Comparison of ENCODE assay signal across 8 mouse cellular contexts in genomic region chr8:111550002-111550870, GRCm38 (mm10). TPM values are rescaled to one million over a fixed set of nuclear protein-coding genes. Genes with fewer than 3 reads are reported as not detected.
A peak's percentile ranks its signal among the peaks of the same experiment; 100 is the strongest.
DNase-seq lines count a peak whose midpoint lies in the region; ATAC-seq and TF ChIP-seq lines count a peak whose summit lies in the region.

No protein-coding gene starts in this region.

- H3K4me1 ChIP-seq in bone marrow macrophage, adult 2 months (ENCODE audit: control insufficient read depth, insufficient read depth, low read length) = peaks cover 62% of the 10 kb centered on the region
- H3K4me1 ChIP-seq in hindbrain, embryonic 12.5 days = peaks cover 18% of the 10 kb centered on the region
- peaks cover 1% of the 10 kb centered on the region; the same call in 1 of the 2 replicates for H3K4me1 ChIP-seq in lung, postnatal 0 days (ENCODE audit: insufficient read depth, low read depth, low read length)

- H3K36me3 ChIP-seq in hindbrain, embryonic 12.5 days = no peaks in the 10 kb centered on the region
- H3K36me3 ChIP-seq in lung, postnatal 0 days (ENCODE audit: insufficient read depth, low read length) = no peaks in the 10 kb centered on the region

- peak overlapping the region; percentile 19; the same call in 1 of the 2 replicates for H3K4me3 ChIP-seq in bone marrow macrophage, adult 2 months (ENCODE audit: insufficient read depth, low read length)
- no peak overlapping the region for H3K4me3 ChIP-seq in hindbrain, embryonic 12.5 days
- H3K4me3 ChIP-seq in lung, postnatal 0 days (ENCODE audit: low read depth, low read length) = no peak overlapping the region

- no peak overlapping the region for H3K9ac ChIP-seq in hindbrain, embryonic 12.5 days
- H3K9ac ChIP-seq in lung, postnatal 0 days (replicated peaks; ENCODE audit: low read depth) = no peak overlapping the region

- TF ChIP-seq POLR2A in bone marrow macrophage, adult 2 months (IDR thresholded peaks at IDR 0.05; ENCODE audit: borderline replicate concordance, low read depth, low read length) = no peak

- intact Hi-C loops in heart, postnatal 14 days (cut with DNase I) = no loop called here

- ATAC-seq in hindbrain, embryonic 12.5 days (ENCODE audit: low FRiP score) = no peak
- ATAC-seq in lung, postnatal 0 days = no peak; the same call in 1 of the 2 replicates
- ATAC-seq in monocyte, adult 5-6 weeks (replicated peaks; ENCODE audit: insufficient number of reproducible peaks, low FRiP score, low TSS enrichment, poor library complexity, severe bottlenecking) = no peak

- H3K27me3 ChIP-seq in hindbrain, embryonic 12.5 days = no peaks in the 10 kb centered on the region
- no peaks in the 10 kb centered on the region for H3K27me3 ChIP-seq in lung, postnatal 0 days (replicated peaks; ENCODE audit: insufficient read depth, low read length)

- no peak for TF ChIP-seq CTCF in bone marrow macrophage, adult 2 months (IDR thresholded peaks at IDR 0.05; ENCODE audit: low read depth, low read length)
- TF ChIP-seq CTCF in lung, postnatal 0 days (IDR thresholded peaks at IDR 0.05) = no peak

- 71% methylated on average over 9 of the region's 9 CpGs for WGBS in hindbrain, embryonic 12.5 days
- WGBS in lung, postnatal 0 days = 56% methylated on average over 9 of the region's 9 CpGs

- H3K4me2 ChIP-seq in hindbrain, embryonic 12.5 days (replicated peaks) = no peak overlapping the region
- H3K4me2 ChIP-seq in lung, postnatal 0 days (replicated peaks; ENCODE audit: low read depth, low read length) = no peak overlapping the region

- DNase-seq in heart, adult 11 months = peak; percentile 97
- no peak for DNase-seq in heart, postnatal 14 days
- DNase-seq in lung, postnatal 0 days (ENCODE audit: low spot score) = no peak
- no peak for DNase-seq in adrenal gland, adult 18-20 months (ENCODE audit: low spot score in 2 of 2)
- no peak for DNase-seq in spleen, postnatal 10 days (ENCODE audit: low spot score in 2 of 2)

- peak overlapping the region; percentile 80 for H3K27ac ChIP-seq in bone marrow macrophage, adult 2 months (ENCODE audit: insufficient read depth, low read depth, low read length)
- 0 out of 2 replicates have a peak overlapping the region, but pooled peaks have one; percentile 35 for H3K27ac ChIP-seq in hindbrain, embryonic 12.5 days
- H3K27ac ChIP-seq in lung, postnatal 0 days (ENCODE audit: low read length) = peak overlapping the region; percentile 43; the same call in 1 of the 2 replicates

- no peak for TF ChIP-seq EP300 in lung, postnatal 0 days (IDR thresholded peaks at IDR 0.05)

- no peaks in the 10 kb centered on the region for H3K9me3 ChIP-seq in hindbrain, embryonic 12.5 days (replicated peaks)
- no peaks in the 10 kb centered on the region for H3K9me3 ChIP-seq in lung, postnatal 0 days (ENCODE audit: low read length)

RNA-seq across cellular contexts. Expression of gene Znrf1, which starts 14.3 kb away (rescaled TPM):
- 10 to 100 TPM; 62.6 to 72.6 TPM for total RNA-seq in heart, postnatal 14 days (2021)
- 88.8 and 97.7 TPM in 2 replicates for polyA plus RNA-seq in bone marrow macrophage, adult 2 months (2012; ENCODE audit: insufficient read depth, insufficient read length, missing spikeins)
- 104 TPM in 2 replicates for polyA plus RNA-seq in hindbrain, embryonic 12.5 days (2016; fragmentation: Nextera tagmentation; extraction: Ambion mirVana)
- 24.5 and 31.6 TPM in 2 replicates for polyA plus RNA-seq in lung, postnatal 0 days (2015; fragmentation: Nextera tagmentation; extraction: Ambion mirVana)
- 10 to 100 TPM; 31.0 to 36.3 TPM for total RNA-seq in adrenal gland, adult 18-20 months (2021)
- total RNA-seq in monocyte, adult 5-6 weeks (2017) = 25.0 to 32.6 TPM (median 27.0 TPM) in 3 replicates

RNA-seq across cellular contexts. Expression of gene Wdr59, which starts 28.3 kb away (rescaled TPM):
- 10 to 100 TPM in 1 of 2 experiments, 1 to 10 TPM in 1; 7.8 to 10.3 TPM for total RNA-seq in heart, postnatal 14 days (2021)
- 4.8 and 5.7 TPM in 2 replicates for polyA plus RNA-seq in bone marrow macrophage, adult 2 months (2012; ENCODE audit: insufficient read depth, insufficient read length, missing spikeins)
- polyA plus RNA-seq in hindbrain, embryonic 12.5 days (2016; fragmentation: Nextera tagmentation; extraction: Ambion mirVana) = 7.2 and 7.7 TPM in 2 replicates
- 2.3 and 2.9 TPM in 2 replicates for polyA plus RNA-seq in lung, postnatal 0 days (2015; fragmentation: Nextera tagmentation; extraction: Ambion mirVana)
- total RNA-seq in adrenal gland, adult 18-20 months (2021) = 10 to 100 TPM in 1 of 2 experiments, 1 to 10 TPM in 1; 9.2 to 10.3 TPM
- 2.0 to 3.9 TPM (median 2.7 TPM) in 3 replicates for total RNA-seq in monocyte, adult 5-6 weeks (2017)
